Mouse (Mus musculus): Measurements from ENCODE around the gene Cd247.

The Cd247 gene

GRCm38 (mm10) chr1:165891686-165892085 is 103.2 kb downstream of the Cd247 start:
- Histone ChIP-seq H3K4me3 (replicated peaks; ENCODE audit: low read length) (no peak overlapping the region), H3K4me1 (replicated peaks; ENCODE audit: low read depth, low read length) (peaks cover 10% of the 10 kb centered on the region), H3K27me3 (ENCODE audit: insufficient read depth, low read length) (no peaks in the 10 kb centered on the region), H3K9me3 (ENCODE audit: low read length) (no peaks in the 10 kb centered on the region), H3K36me3 (ENCODE audit: insufficient read depth, low read length) (peaks cover 83% of the 10 kb centered on the region)
- TF ChIP-seq CTCF (conservative IDR thresholded peaks at IDR 0.05; ENCODE audit: low read length): no peak

- Histone ChIP-seq H3K36me3 (ENCODE audit: insufficient read depth, low read length) (peaks cover 93% of the 10 kb centered on the region), H3K27me3 (ENCODE audit: insufficient read depth, low read length) (no peaks in the 10 kb centered on the region), H3K4me1 (replicated peaks; ENCODE audit: low read depth, low read length) (no peaks in the 10 kb centered on the region), H3K9me3 (ENCODE audit: low read length) (no peaks in the 10 kb centered on the region), H3K4me3 (replicated peaks; ENCODE audit: low read length) (no peak overlapping the region)
- no peak for TF ChIP-seq NANOG (IDR thresholded peaks at IDR 0.05; ENCODE audit: borderline replicate concordance, low read length)
- no peak for TF ChIP-seq CTCF (conservative IDR thresholded peaks at IDR 0.05; ENCODE audit: low read length)
- TF ChIP-seq POU5F1 (IDR thresholded peaks at IDR 0.05; ENCODE audit: borderline replicate concordance, low read length): no peak
These were observed 115.1 kb downstream of the Cd247 start for GRCm38 (mm10) chr1:165903596-165903995.

DNA sequence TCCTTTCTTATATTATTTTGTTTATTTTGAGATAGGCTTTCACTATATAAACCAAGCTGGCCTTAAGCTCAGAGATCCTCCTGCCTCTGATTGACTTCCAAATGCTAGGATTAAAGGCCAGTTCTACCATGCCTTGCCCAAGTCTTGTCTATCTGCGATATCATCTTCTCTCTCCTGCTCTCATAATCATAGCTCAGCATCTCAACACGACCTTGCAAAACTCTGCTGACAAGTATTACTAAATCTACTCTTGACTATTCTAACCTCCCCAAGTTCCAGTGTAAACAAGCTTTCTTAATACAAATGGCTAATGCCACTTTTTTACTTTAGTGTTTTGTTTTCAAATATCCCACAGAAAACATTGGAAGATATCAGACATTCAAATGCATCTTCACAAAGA is 119.7 kb downstream of the Cd247 start:
- Histone ChIP-seq H3K9me3 (ENCODE audit: low read length) (no peaks in the 10 kb centered on the region), H3K4me1 (replicated peaks; ENCODE audit: low read depth, low read length) (peaks cover 14% of the 10 kb centered on the region), H3K36me3 (ENCODE audit: insufficient read depth, low read length) (peaks cover 81% of the 10 kb centered on the region), H3K27me3 (ENCODE audit: insufficient read depth, low read length) (no peaks in the 10 kb centered on the region), H3K4me3 (replicated peaks; ENCODE audit: low read length) (no peak overlapping the region)
- TF ChIP-seq NANOG (IDR thresholded peaks at IDR 0.05; ENCODE audit: borderline replicate concordance, low read length) (no peak), CTCF (conservative IDR thresholded peaks at IDR 0.05; ENCODE audit: low read length) (no peak), POU5F1 (IDR thresholded peaks at IDR 0.05; ENCODE audit: borderline replicate concordance, low read length) (no peak)

DNA sequence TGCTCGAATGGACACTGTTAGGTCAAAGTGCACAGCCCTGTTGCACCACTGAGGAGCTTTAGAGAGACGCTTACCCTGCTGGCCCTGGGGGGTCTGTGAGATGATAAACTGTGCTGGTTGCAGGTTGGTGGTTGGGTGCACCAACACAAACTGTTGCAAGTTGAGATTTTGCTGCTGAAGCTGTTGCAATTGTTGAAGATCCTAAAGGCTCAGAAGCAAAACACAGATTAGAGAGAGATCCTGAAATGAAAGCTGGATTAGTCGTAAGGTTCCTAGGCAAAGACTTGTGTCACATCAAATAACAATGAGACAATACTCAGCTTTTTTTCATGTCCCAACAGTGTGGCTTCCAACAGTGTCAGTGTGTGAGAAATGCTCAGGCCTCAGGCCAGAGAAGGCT is 120.3 kb downstream of the Cd247 start:
- H3K9me3 ChIP-seq (ENCODE audit: low read length): no peaks in the 10 kb centered on the region

DNA sequence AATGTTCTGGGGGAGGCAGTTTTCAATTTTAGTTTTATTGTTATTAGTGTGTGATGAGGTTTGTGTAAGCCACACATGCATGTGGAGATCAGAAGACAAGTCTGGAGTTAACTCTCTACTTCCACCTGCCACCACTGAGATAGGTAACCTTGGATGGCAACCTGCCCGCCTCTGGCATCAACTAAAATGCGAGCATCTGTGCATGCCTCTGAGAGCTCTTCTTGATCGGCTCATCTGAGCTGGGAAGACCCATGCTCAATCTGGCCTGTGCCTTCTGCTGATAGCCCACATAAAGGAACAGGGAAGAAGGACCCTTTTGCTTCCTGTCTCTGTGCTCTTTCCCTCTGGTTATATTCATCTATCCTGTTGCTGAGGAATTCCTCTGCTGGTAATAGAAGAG is 121.0 kb downstream of the Cd247 start:
- Histone ChIP-seq H3K4me1 (replicated peaks; ENCODE audit: low read depth, low read length) (peaks cover 14% of the 10 kb centered on the region), H3K4me3 (replicated peaks; ENCODE audit: low read length) (no peak overlapping the region), H3K9me3 (ENCODE audit: low read length) (no peaks in the 10 kb centered on the region), H3K27me3 (ENCODE audit: insufficient read depth, low read length) (no peaks in the 10 kb centered on the region), H3K36me3 (ENCODE audit: insufficient read depth, low read length) (peaks cover 74% of the 10 kb centered on the region)
- no peak for TF ChIP-seq POU5F1 (IDR thresholded peaks at IDR 0.05; ENCODE audit: borderline replicate concordance, low read length)
- TF ChIP-seq NANOG (IDR thresholded peaks at IDR 0.05; ENCODE audit: borderline replicate concordance, low read length): no peak
- TF ChIP-seq CTCF (conservative IDR thresholded peaks at IDR 0.05; ENCODE audit: low read length): no peak

More for the DNA sequence above, 120.3 kb downstream of the Cd247 start:
- Histone ChIP-seq H3K4me3 (replicated peaks; ENCODE audit: low read length) (no peak overlapping the region), H3K36me3 (ENCODE audit: insufficient read depth, low read length) (peaks cover 75% of the 10 kb centered on the region), H3K4me1 (replicated peaks; ENCODE audit: low read depth, low read length) (peaks cover 14% of the 10 kb centered on the region), H3K27me3 (ENCODE audit: insufficient read depth, low read length) (no peaks in the 10 kb centered on the region)
- TF ChIP-seq POU5F1 (IDR thresholded peaks at IDR 0.05; ENCODE audit: borderline replicate concordance, low read length): no peak
- no peak for TF ChIP-seq CTCF (conservative IDR thresholded peaks at IDR 0.05; ENCODE audit: low read length)
- TF ChIP-seq NANOG (IDR thresholded peaks at IDR 0.05; ENCODE audit: borderline replicate concordance, low read length): no peak

DNA sequence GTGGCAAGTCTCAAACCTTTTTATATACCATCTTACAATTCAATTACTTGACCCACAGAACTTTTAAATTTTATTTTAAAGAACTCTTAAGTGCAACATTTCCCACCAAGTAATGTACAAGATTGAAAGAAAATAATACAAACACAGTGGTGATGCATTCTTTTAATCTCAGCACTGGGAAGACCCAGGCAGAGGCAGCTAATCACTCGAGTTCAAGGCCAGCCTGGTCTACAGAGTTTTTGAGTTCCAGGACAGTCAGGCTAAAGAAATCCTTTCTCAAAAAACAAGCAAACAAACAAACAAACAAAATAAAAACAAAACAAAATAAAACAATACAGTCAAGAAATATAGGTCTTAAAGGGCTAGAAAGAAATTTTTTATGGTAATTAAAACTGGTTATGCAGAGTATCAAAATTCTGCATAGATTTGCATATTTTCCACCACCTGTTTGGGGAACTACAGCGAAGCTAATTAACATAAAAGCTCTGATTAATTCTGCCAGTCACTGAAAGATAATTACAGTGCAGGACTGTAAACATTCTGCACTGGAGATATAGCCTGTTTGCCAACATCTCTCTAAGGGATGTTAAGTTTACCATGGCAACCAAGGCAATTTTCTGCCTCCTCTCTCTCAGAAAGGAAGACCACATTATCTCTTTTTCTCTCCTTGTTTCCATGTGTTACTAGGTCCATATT is 125.4 kb downstream of the Cd247 start:
- peaks cover 50% of the 10 kb centered on the region for H3K36me3 ChIP-seq (ENCODE audit: insufficient read depth, low read length)
- H3K4me3 ChIP-seq (replicated peaks; ENCODE audit: low read length): no peak overlapping the region
- no peaks in the 10 kb centered on the region for H3K9me3 ChIP-seq (ENCODE audit: low read length)
- H3K27me3 ChIP-seq (ENCODE audit: insufficient read depth, low read length): no peaks in the 10 kb centered on the region
- peaks cover 14% of the 10 kb centered on the region for H3K4me1 ChIP-seq (replicated peaks; ENCODE audit: low read depth, low read length)
- TF ChIP-seq CTCF (conservative IDR thresholded peaks at IDR 0.05; ENCODE audit: low read length) (no peak), NANOG (IDR thresholded peaks at IDR 0.05; ENCODE audit: borderline replicate concordance, low read length) (no peak), POU5F1 (IDR thresholded peaks at IDR 0.05; ENCODE audit: borderline replicate concordance, low read length) (no peak)

- no peak overlapping the region for H3K4me3 ChIP-seq (replicated peaks; ENCODE audit: low read length)
- peaks cover 46% of the 10 kb centered on the region for H3K36me3 ChIP-seq (ENCODE audit: insufficient read depth, low read length)
These were observed 125.9 kb downstream of the Cd247 start for GRCm38 (mm10) chr1:165914416-165914801.

GRCm38 (mm10) chr1:165921026-165921425 is 132.5 kb downstream of the Cd247 start:
- Histone ChIP-seq H3K4me1 (replicated peaks; ENCODE audit: low read depth, low read length) (no peaks in the 10 kb centered on the region), H3K36me3 (ENCODE audit: insufficient read depth, low read length) (peaks cover 26% of the 10 kb centered on the region)
- peak; percentile 45 for TF ChIP-seq CTCF (conservative IDR thresholded peaks at IDR 0.05; ENCODE audit: low read length)
- no peak for TF ChIP-seq NANOG (IDR thresholded peaks at IDR 0.05; ENCODE audit: borderline replicate concordance, low read length)

More at GRCm38 (mm10) chr1:165914416-165914801, 125.9 kb downstream of the Cd247 start:
- TF ChIP-seq CTCF (conservative IDR thresholded peaks at IDR 0.05; ENCODE audit: low read length): no peak
- TF ChIP-seq NANOG (IDR thresholded peaks at IDR 0.05; ENCODE audit: borderline replicate concordance, low read length): no peak
- no peak for TF ChIP-seq POU5F1 (IDR thresholded peaks at IDR 0.05; ENCODE audit: borderline replicate concordance, low read length)
- H3K9me3 ChIP-seq (ENCODE audit: low read length): no peaks in the 10 kb centered on the region
- H3K4me1 ChIP-seq (replicated peaks; ENCODE audit: low read depth, low read length): peaks cover 14% of the 10 kb centered on the region
- H3K27me3 ChIP-seq (ENCODE audit: insufficient read depth, low read length): no peaks in the 10 kb centered on the region

GRCm38 (mm10) chr1:165922488-165922887 is 134.0 kb downstream of the Cd247 start:
- Histone ChIP-seq H3K27me3 (ENCODE audit: insufficient read depth, low read length) (no peaks in the 10 kb centered on the region), H3K9me3 (ENCODE audit: low read length) (no peaks in the 10 kb centered on the region), H3K4me1 (replicated peaks; ENCODE audit: low read depth, low read length) (no peaks in the 10 kb centered on the region), H3K4me3 (replicated peaks; ENCODE audit: low read length) (no peak overlapping the region), H3K36me3 (ENCODE audit: insufficient read depth, low read length) (peaks cover 17% of the 10 kb centered on the region; the same call in 1 of the 2 replicates)
- TF ChIP-seq NANOG (IDR thresholded peaks at IDR 0.05; ENCODE audit: borderline replicate concordance, low read length) (no peak), CTCF (conservative IDR thresholded peaks at IDR 0.05; ENCODE audit: low read length) (no peak), POU5F1 (IDR thresholded peaks at IDR 0.05; ENCODE audit: borderline replicate concordance, low read length) (no peak)

More at GRCm38 (mm10) chr1:165921026-165921425, 132.5 kb downstream of the Cd247 start:
- Histone ChIP-seq H3K27me3 (ENCODE audit: insufficient read depth, low read length) (no peaks in the 10 kb centered on the region), H3K4me3 (replicated peaks; ENCODE audit: low read length) (no peak overlapping the region), H3K9me3 (ENCODE audit: low read length) (no peaks in the 10 kb centered on the region)
